Mouse (Mus musculus): Measurements from ENCODE around the gene Fdx1l.
"Not testable (repeated sequence)": the region's sequence is repeated elsewhere in the genome, so short reads cannot be mapped to it uniquely, and the experiment has no call there.

The Fdx1l gene

DNA sequence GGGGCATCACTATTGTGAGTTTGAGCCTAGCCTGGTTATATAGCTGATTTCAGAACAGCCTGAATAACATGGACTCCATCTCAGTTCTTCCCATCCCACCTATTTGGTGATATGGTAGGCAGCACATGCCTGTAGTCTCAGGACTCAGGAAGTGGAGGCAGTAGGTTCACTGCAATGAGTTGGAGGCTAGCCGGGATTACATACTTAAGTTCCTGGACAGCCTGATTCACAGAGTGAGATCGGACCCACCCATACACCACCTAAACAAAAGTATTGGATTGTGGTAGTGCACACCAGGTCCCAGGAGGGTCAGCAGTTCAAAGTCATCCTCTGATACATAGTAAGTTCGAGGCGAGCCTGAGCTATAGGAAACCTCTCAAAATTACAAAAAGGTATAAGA, 773 bp downstream of the Fdx1l start:
- DNase-seq: no peak

GRCm38 (mm10) chr9:21067006-21067684, 6.3 kb downstream of the Fdx1l start, which contains the start of gene Zglp1:
Gene Zglp1, minus strand, starts transcription at chr9:21067093.
- no peak for DNase-seq

GRCm38 (mm10) chr9:21062928-21063327, 10.5 kb downstream of the Fdx1l start:
- DNase-seq: no peak

DNA sequence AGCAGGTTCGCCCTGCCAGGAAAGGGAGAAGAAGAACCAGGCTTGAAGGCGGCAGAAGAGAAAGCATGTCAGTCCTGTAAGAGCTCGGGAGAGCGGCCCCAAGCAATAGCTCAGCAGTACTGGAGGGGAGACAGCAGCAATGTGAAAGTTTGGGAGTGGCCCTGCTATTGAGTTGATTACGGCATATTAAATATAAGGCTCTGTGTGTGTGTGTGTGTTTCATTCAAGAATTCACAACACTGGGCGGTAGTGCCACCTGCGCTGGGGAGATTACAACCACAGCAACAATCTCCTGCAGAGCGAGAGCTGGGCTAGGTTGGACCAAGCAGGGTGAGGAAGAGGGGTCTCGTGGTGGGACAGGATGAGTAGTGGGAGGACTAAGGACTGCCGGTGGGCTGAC, 21.8 kb downstream of the Fdx1l start:
- DNase-seq: no peak

- no peak for DNase-seq
Observed at GRCm38 (mm10) chr9:21045235-21045634, 28.2 kb downstream of the Fdx1l start.

- DNase-seq: not testable (repeated sequence)
Observed at GRCm38 (mm10) chr9:21044785-21045184, 28.6 kb downstream of the Fdx1l start.

GRCm38 (mm10) chr9:21043563-21043962, 29.9 kb downstream of the Fdx1l start:
- no peak for DNase-seq

GRCm38 (mm10) chr9:21041308-21041707, 32.1 kb downstream of the Fdx1l start:
- DNase-seq: no peak

- no peak for DNase-seq
Observed at GRCm38 (mm10) chr9:21039779-21040178, 33.6 kb downstream of the Fdx1l start.

DNA sequence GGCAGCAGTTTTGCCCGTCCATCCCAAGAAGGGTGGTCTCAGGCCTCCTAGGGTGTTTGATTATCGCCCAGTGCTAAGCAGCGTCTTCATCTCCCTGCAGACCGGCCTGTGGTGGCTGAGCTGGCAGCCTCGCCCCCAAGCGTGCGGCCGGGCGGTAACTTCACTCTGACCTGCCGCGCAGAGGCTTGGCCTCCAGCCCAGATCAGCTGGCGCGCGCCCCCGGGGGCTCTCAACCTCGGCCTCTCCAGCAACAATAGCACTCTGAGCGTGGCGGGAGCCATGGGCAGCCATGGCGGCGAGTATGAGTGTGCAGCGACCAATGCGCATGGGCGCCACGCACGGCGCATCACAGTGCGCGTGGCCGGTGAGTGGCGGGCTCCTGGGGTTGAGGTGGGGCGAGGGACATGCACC, 35.9 kb downstream of the Fdx1l start:
- DNase-seq: no peak

GRCm38 (mm10) chr9:21036666-21037065, 36.7 kb downstream of the Fdx1l start:
- DNase-seq: no peak

DNA sequence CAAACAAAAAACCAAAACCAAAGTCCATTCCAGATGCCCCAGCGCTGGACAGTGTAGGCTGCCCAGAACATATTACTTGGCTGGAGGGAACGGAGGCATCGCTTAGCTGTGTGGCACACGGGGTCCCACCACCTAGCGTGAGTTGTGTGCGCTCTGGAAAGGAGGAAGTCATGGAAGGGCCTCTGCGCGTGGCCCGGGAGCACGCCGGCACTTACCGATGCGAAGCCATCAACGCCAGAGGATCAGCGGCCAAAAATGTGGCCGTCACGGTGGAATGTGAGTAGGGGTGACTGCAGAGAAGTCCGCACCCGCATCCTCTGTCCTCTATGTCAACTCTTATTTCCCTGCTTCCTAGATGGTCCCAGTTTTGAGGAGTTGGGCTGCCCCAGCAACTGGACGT, 37.3 kb downstream of the Fdx1l start:
- DNase-seq: no peak

GRCm38 (mm10) chr9:21035586-21035985, 37.8 kb downstream of the Fdx1l start:
- no peak for DNase-seq

- no peak for DNase-seq
Observed at GRCm38 (mm10) chr9:21034481-21035085, 38.8 kb downstream of the Fdx1l start.

DNA sequence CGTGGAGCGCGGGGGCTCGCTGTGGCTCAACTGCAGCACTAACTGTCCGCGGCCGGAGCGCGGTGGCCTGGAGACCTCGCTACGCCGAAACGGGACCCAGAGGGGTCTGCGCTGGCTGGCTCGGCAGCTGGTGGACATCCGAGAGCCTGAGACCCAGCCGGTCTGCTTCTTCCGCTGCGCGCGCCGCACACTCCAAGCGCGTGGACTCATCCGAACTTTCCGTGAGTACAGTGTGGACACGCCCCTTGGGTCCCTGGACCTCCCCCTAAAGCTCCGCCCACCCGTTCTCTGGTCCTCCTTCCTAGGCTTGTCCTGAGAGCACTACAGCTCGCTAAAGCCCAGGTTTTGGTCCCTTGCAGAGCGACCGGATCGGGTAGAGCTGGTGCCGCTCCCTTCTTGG, 40.3 kb downstream of the Fdx1l start:
- peak; percentile 77 to 89 for DNase-seq

DNA sequence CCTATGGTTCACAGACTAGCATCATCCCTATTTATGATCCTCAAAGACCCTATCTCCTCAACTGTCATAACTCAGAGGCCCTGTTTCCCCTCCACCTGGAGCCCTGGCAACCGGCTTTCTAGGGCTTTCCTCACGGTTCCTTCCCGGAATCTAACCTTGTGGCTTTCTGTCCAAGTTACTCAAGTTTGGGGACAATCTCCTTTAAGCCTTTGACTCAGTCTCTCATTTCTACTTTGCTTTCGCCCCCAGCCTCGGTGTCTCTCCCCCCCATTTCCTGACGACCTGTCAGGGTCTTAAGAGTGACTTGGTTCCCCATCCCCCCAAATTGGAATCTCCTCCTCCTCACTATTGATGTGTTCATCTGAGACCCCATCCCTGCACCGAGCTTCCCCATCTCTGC, 40.9 kb downstream of the Fdx1l start:
- DNase-seq: no peak

GRCm38 (mm10) chr9:21031896-21032351, 41.5 kb downstream of the Fdx1l start, which contains the start of gene Icam5:
Gene Icam5, plus strand, starts transcription at chr9:21032073.
- DNase-seq: peak; percentile 34 to 36

DNA sequence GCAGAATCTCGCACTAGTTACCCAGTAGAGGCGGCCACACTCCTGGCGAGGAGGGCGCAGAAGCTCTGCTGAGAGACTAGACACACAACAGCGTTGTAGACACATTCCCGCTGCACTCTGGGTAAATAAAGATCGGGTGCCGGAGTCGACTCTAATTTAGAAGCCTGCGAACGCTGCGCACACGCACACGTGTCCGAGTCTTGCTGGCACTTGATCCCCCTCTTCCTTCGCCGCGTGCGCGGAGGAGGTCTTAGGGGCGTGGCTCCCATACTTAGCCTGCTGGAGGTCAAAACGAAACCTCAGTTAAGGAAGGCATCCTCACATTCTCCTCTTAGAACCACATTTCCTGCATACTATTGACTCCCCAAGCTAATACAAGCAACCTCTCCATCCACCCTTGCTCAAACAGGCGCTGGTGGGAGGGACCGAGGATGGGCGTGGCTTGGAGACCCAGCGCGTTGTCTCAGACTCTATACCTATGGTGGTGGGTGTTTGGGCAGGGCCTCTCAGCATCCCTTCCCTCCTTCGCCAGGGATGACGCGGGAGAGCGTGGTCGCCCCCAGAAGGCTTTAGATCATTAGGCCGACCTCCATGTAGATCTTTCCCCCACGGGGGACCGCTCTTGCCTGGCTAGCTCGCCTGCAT, 42.0 kb downstream of the Fdx1l start:
- DNase-seq: peak; percentile 55 to 68

DNA sequence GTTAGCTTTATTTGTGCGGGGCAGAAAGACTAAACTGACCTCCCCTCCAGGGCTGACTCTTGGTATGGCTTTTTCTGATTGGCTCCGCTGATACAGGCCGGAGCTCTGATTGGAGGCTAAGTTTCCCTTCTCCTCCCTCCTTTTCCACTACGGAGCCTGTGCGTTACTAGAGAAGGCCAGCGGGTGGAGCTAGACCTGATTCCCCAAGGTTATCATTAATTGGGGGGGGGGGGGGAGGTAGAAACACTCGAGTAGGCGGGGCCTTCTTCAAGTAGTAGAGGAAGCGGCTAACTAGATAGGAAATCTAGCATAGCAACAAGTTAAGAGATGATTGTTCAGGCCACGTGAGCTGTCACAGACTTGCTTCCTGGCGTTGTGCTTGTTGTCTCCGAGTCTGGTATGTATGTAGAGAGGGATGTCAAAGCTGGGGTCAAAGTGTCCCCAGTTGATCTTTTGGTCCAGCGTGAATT, 42.6 kb downstream of the Fdx1l start:
- peak; percentile 86 to 87 for DNase-seq

DNA sequence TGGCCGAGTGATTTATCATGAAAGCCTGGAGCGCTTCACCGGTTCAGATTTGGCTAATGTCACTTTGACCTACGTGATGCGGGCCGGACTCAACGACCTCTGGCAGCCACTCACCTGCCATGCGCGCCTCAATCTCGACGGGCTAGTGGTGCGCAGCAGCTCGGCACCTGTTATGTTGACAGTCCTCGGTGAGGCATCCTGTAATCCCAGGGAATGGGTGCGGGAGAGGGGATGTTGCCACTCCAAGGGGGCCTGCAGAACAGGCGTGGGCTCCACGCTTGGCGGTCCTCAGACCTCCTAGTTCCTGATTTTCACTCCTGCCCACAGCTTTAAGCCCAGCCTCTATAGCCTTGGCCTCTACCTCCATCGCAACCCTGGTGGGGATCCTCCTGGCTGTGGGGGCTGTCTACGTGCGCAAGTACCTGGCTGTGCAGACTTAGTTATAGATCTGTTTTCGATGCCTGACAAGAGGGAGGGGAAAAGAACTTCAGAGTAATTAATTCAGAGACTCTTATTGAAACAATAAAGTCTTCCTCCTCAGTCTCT, 43.3 kb downstream of the Fdx1l start:
- peak in 1 of 2 experiments; percentile 38 for DNase-seq

GRCm38 (mm10) chr9:21029291-21030054, 43.9 kb downstream of the Fdx1l start, which contains the start of gene Icam4:
Gene Icam4, plus strand, starts transcription at chr9:21029373.
- peak; percentile 64 to 83 for DNase-seq

DNA sequence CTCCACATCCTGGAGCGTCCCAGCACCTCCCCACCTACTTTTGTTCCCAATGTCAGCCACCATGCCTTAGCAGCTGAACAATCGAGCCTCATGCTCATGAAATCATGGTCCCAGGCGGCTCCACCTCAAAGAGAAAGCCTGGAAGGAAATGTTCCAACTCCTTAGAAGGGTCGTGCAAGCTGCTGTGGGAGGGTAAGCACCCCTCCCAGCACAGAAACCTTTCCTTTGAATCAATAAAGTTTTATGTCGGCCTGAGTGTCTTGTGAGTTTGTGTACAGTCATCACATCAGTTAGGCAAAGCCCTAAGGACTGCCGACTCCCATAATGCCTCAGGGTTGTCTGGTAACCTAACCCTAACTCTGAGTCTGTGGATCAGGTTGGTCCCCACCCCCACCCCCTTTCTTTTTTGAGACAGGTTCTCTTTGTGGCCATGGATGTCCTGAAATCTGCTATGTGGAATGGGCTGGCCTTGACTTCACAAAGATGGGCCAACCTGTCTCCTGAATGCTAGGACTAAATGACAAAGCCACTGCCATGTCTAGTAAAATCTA, 44.8 kb downstream of the Fdx1l start:
- no peak for DNase-seq
